ENCODE assay signal across 13 mouse cellular contexts in the genomic region with DNA sequence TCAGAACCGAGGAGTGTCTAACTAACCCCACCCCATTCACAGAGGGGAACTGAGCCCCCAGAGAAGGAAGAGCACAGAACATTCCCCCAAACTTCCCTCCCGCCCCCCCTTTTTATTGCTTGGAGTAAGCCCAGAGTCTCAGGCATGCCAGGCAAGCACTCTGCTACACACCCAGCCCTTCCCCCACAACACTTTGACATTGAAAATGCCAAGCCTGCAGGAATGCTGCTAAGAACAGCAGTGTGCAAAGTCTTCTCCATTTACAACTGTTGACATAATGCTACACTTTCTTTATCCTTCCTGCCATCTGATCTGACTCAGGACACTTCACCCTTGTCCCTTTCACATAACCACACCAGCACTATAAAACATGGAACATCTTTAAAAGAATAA. TPM values are rescaled to one million over a fixed set of nuclear protein-coding genes. Genes with fewer than 3 reads are reported as not detected.
DNase-seq lines count a peak whose midpoint lies in the region; ATAC-seq and TF ChIP-seq lines count a peak whose summit lies in the region.
"Had no signal": no experiment of that assay in that cellular context is flagged by ENCODE, and none has a peak within 500 bp of the region (broad histone marks: within the 10 kb centered on the region; RNA-seq: fewer than 3 reads in every experiment).

No protein-coding gene starts in this region.

- no peak for DNase-seq in neural tube, embryonic 10.5 days (ENCODE audit: extremely low spot score, low spot score)
- DNase-seq in limb, embryonic 14.5 days (ENCODE audit: low spot score) = no peak
- peak; percentile 79 for DNase-seq in yolk sac, embryonic 10.5 days (ENCODE audit: low spot score)
- DNase-seq in left cerebral cortex, postnatal 36 days (ENCODE audit: low spot score in 2 of 2) = no peak
- no peak for DNase-seq in adrenal gland, adult 2 months
- DNase-seq: cerebellum, adult 9-10 months had no signal

- H3K4me1 ChIP-seq in forebrain, embryonic 16.5 days (replicated peaks; ENCODE audit: control insufficient read depth, insufficient read depth, low read length) = peaks cover 15% of the 10 kb centered on the region
- peaks cover 12% of the 10 kb centered on the region for H3K4me1 ChIP-seq in forebrain, embryonic 13.5 days
- H3K4me1 ChIP-seq in neural tube, embryonic 12.5 days = 0 out of 2 replicates have a peak, but pooled peaks cover 4% of the 10 kb centered on the region
- H3K4me1 ChIP-seq in limb, embryonic 14.5 days (ENCODE audit: control insufficient read depth, insufficient read depth, low read length) = peaks cover 9% of the 10 kb centered on the region; the same call in 1 of the 2 replicates

- peak overlapping the region; percentile 59 for H3K27ac ChIP-seq in forebrain, embryonic 16.5 days (ENCODE audit: low read length)
- no peak overlapping the region for H3K27ac ChIP-seq in forebrain, embryonic 13.5 days
- no peak overlapping the region for H3K27ac ChIP-seq in neural tube, embryonic 12.5 days
- no peak overlapping the region for H3K27ac ChIP-seq in limb, embryonic 14.5 days (replicated peaks; ENCODE audit: low read depth, low read length)

- TF ChIP-seq POLR2A in limb, embryonic 14.5 days (IDR thresholded peaks at IDR 0.05; ENCODE audit: borderline replicate concordance, extremely low read depth, insufficient read depth, insufficient read length) = no peak

- no peaks in the 10 kb centered on the region for H3K9me3 ChIP-seq in forebrain, embryonic 16.5 days (ENCODE audit: control insufficient read depth, low read length)
- no peaks in the 10 kb centered on the region for H3K9me3 ChIP-seq in forebrain, embryonic 13.5 days (replicated peaks)
- no peaks in the 10 kb centered on the region for H3K9me3 ChIP-seq in neural tube, embryonic 12.5 days
- H3K9me3 ChIP-seq in limb, embryonic 14.5 days (ENCODE audit: control insufficient read depth, low read length) = no peaks in the 10 kb centered on the region
- H3K9me3 ChIP-seq: neural tube, embryonic 13.5 days had no signal

- H3K27me3 ChIP-seq in forebrain, embryonic 16.5 days (replicated peaks; ENCODE audit: control insufficient read depth, insufficient read depth, low read length) = no peaks in the 10 kb centered on the region
- peaks cover 12% of the 10 kb centered on the region for H3K27me3 ChIP-seq in forebrain, embryonic 13.5 days
- no peaks in the 10 kb centered on the region; the same call in 1 of the 2 replicates for H3K27me3 ChIP-seq in neural tube, embryonic 12.5 days (replicated peaks)
- H3K27me3 ChIP-seq in limb, embryonic 14.5 days (ENCODE audit: control insufficient read depth, insufficient read depth, low read length) = peaks cover 10% of the 10 kb centered on the region; the same call in 1 of the 2 replicates

- no peak for ATAC-seq in forebrain, embryonic 16.5 days
- ATAC-seq in forebrain, embryonic 13.5 days = no peak
- no peak for ATAC-seq in neural tube, embryonic 12.5 days (ENCODE audit: low FRiP score, low read depth)
- 0 out of 2 replicates have a peak, but pooled peaks have one; percentile 34 for ATAC-seq in limb, embryonic 14.5 days (ENCODE audit: low FRiP score, low read depth)
- ATAC-seq: activated CD4-positive, CD25-positive, alpha-beta regulatory T cell, adult 4 months had no signal

- 46% methylated on average over 2 of the region's 2 CpGs for WGBS in forebrain, embryonic 16.5 days
- 46% methylated on average over 2 of the region's 2 CpGs for WGBS in forebrain, embryonic 13.5 days
- WGBS in neural tube, embryonic 12.5 days = 29% methylated on average over 2 of the region's 2 CpGs
- 21% methylated on average over 2 of the region's 2 CpGs for WGBS in limb, embryonic 14.5 days

- intact Hi-C loops in left cerebral cortex, postnatal 36 days (cut with DNase I) = no loop called here

- H3K4me3 ChIP-seq in forebrain, embryonic 16.5 days (replicated peaks; ENCODE audit: low read length) = no peak overlapping the region
- H3K4me3 ChIP-seq in forebrain, embryonic 13.5 days = no peak overlapping the region
- no peak overlapping the region for H3K4me3 ChIP-seq in neural tube, embryonic 12.5 days
- no peak overlapping the region for H3K4me3 ChIP-seq in limb, embryonic 14.5 days (replicated peaks; ENCODE audit: low read length)
- H3K4me3 ChIP-seq: neural tube, embryonic 13.5 days had no signal

- no peaks in the 10 kb centered on the region for H3K36me3 ChIP-seq in forebrain, embryonic 16.5 days (ENCODE audit: control insufficient read depth, insufficient read depth)
- no peaks in the 10 kb centered on the region for H3K36me3 ChIP-seq in forebrain, embryonic 13.5 days (ENCODE audit: poor library complexity, severe bottlenecking)
- no peaks in the 10 kb centered on the region for H3K36me3 ChIP-seq in neural tube, embryonic 12.5 days
- H3K36me3 ChIP-seq in limb, embryonic 14.5 days (ENCODE audit: control insufficient read depth, insufficient read depth, low read length) = no peaks in the 10 kb centered on the region
- H3K36me3 ChIP-seq: neural tube, embryonic 13.5 days had no signal

- H3K9ac ChIP-seq in forebrain, embryonic 16.5 days (replicated peaks; ENCODE audit: low read depth, low read length) = no peak overlapping the region
- no peak overlapping the region for H3K9ac ChIP-seq in forebrain, embryonic 13.5 days
- no peak overlapping the region for H3K9ac ChIP-seq in neural tube, embryonic 12.5 days
- peak overlapping the region; percentile 7; the same call in 1 of the 2 replicates for H3K9ac ChIP-seq in limb, embryonic 14.5 days (ENCODE audit: low read depth, low read length, severe bottlenecking)
- H3K9ac ChIP-seq: neural tube, embryonic 13.5 days had no signal

- no peak overlapping the region for H3K4me2 ChIP-seq in forebrain, embryonic 16.5 days (ENCODE audit: low read length)
- H3K4me2 ChIP-seq in forebrain, embryonic 13.5 days = no peak overlapping the region
- H3K4me2 ChIP-seq in neural tube, embryonic 12.5 days (replicated peaks) = 0 out of 2 replicates have a peak overlapping the region, but pooled peaks have one; percentile 12
- peak overlapping the region; percentile 10; the same call in 1 of the 2 replicates for H3K4me2 ChIP-seq in limb, embryonic 14.5 days (replicated peaks; ENCODE audit: low read depth, low read length, severe bottlenecking)
- H3K4me2 ChIP-seq: neural tube, embryonic 13.5 days had no signal

RNA-seq across cellular contexts. Expression of a gene that starts 4.3 kb away (rescaled TPM):
- 0.83 and 1.1 TPM in 2 replicates for polyA plus RNA-seq in forebrain, embryonic 16.5 days (2015; fragmentation: Nextera tagmentation; extraction: Ambion mirVana)
- polyA plus RNA-seq in forebrain, embryonic 13.5 days (2015; fragmentation: Nextera tagmentation; extraction: Ambion mirVana) = 0.15 and 0.59 TPM in 2 replicates
- 0.53 and 0.61 TPM in 2 replicates for polyA plus RNA-seq in neural tube, embryonic 12.5 days (2016; fragmentation: Nextera tagmentation; extraction: Ambion mirVana)
- polyA plus RNA-seq in limb, embryonic 14.5 days (2012; rRNA removed) = 0.06 and 0.08 TPM in 2 replicates
- polyA plus RNA-seq in limb, embryonic 14.5 days (2014; fragmentation: Nextera tagmentation; extraction: Ambion mirVana) = not detected in 2 replicates
- total RNA-seq in left cerebral cortex, postnatal 36 days (2021) = not detected
- total RNA-seq in adrenal gland, adult 2 months (2021) = not detected
- not detected in 2 replicates for polyA plus RNA-seq in adrenal gland, adult 2 months (2012; rRNA removed)
- total RNA-seq: heart, adult 18-20 months; left cerebral cortex, postnatal 25 days had no signal
- polyA plus RNA-seq: activated CD4-positive, CD25-positive, alpha-beta regulatory T cell, adult 4 months had no signal

RNA-seq across cellular contexts. Expression of a gene that starts 16.1 kb away (rescaled TPM):
- 35.3 and 38.9 TPM in 2 replicates for polyA plus RNA-seq in forebrain, embryonic 16.5 days (2015; fragmentation: Nextera tagmentation; extraction: Ambion mirVana)
- polyA plus RNA-seq in forebrain, embryonic 13.5 days (2015; fragmentation: Nextera tagmentation; extraction: Ambion mirVana) = 20.8 and 24.1 TPM in 2 replicates
- 23.9 and 26.0 TPM in 2 replicates for polyA plus RNA-seq in neural tube, embryonic 12.5 days (2016; fragmentation: Nextera tagmentation; extraction: Ambion mirVana)
- 15.5 and 16.4 TPM in 2 replicates for polyA plus RNA-seq in limb, embryonic 14.5 days (2012; rRNA removed)
- polyA plus RNA-seq in limb, embryonic 14.5 days (2014; fragmentation: Nextera tagmentation; extraction: Ambion mirVana) = 21.7 and 23.1 TPM in 2 replicates
- total RNA-seq in left cerebral cortex, postnatal 36 days (2021) = 10 to 100 TPM; 18.9 to 24.3 TPM
- 10 to 100 TPM in 1 of 2 experiments, 1 to 10 TPM in 1; 6.0 to 12.4 TPM for total RNA-seq in adrenal gland, adult 2 months (2021)
- polyA plus RNA-seq in adrenal gland, adult 2 months (2012; rRNA removed) = 2.4 and 3.0 TPM in 2 replicates

RNA-seq across cellular contexts. Expression of a gene that starts 24.3 kb away (rescaled TPM):
- 24.2 and 24.8 TPM in 2 replicates for polyA plus RNA-seq in forebrain, embryonic 16.5 days (2015; fragmentation: Nextera tagmentation; extraction: Ambion mirVana)
- 14.1 and 14.7 TPM in 2 replicates for polyA plus RNA-seq in forebrain, embryonic 13.5 days (2015; fragmentation: Nextera tagmentation; extraction: Ambion mirVana)
- 28.6 and 35.3 TPM in 2 replicates for polyA plus RNA-seq in neural tube, embryonic 12.5 days (2016; fragmentation: Nextera tagmentation; extraction: Ambion mirVana)
- 21.8 and 25.5 TPM in 2 replicates for polyA plus RNA-seq in limb, embryonic 14.5 days (2012; rRNA removed)
- 12.3 and 27.0 TPM in 2 replicates for polyA plus RNA-seq in limb, embryonic 14.5 days (2014; fragmentation: Nextera tagmentation; extraction: Ambion mirVana)
- 10 to 100 TPM; 76.2 to 83.6 TPM for total RNA-seq in left cerebral cortex, postnatal 36 days (2021)
- total RNA-seq in adrenal gland, adult 2 months (2021) = 10 to 100 TPM; 24.1 to 41.5 TPM
- 17.7 and 18.2 TPM in 2 replicates for polyA plus RNA-seq in adrenal gland, adult 2 months (2012; rRNA removed)

Comparison
In these comparisons a context has a peak if more than half of its experiments do, and no peak if none do; other contexts are left out.
1. H3K4me2 ChIP-seq: peak in neural tube, embryonic 12.5 days (single experiment) and limb, embryonic 14.5 days (single experiment); none in forebrain, embryonic 16.5 days (single experiment) and forebrain, embryonic 13.5 days (single experiment).